Mouse (Mus musculus) ES-CJ7 (cell line): ENCODE measurements around the gene Nudt1.

ENCODE experiments used
- DNase-seq: peaks from one replicate; pipeline ENCODE4 v3.0.0; 2011; ENCODE audit warnings: low read depth, low spot score

Gene Nudt1

GRCm38 (mm10) chr5:140342880-140343279 is 21.4 kb downstream of the Nudt1 start:
- DNase-seq, result no peak

GRCm38 (mm10) chr5:140345244-140345643 is 23.8 kb downstream of the Nudt1 start:
- no peak for DNase-seq

GRCm38 (mm10) chr5:140346050-140346449 is 24.6 kb downstream of the Nudt1 start:
- no peak for DNase-seq

DNA sequence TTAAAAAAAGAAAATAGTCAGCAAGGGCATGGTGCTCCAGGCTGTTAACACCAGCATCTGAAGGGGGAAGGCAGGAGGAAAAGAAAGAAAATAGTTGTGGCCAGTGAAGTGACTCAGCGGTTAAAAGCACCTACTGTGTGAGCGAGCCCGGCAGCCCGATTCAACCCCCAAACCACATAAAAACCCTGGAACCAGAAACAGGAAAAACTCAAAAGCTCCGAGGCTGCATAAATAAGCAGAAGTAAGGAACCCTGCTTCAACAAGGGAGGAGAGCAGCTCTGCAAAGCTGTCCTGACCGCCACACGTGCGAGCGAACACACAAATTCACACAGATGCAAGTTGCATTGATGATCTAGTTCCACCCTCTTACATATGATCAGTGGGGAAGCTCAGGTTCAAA is 28.4 kb downstream of the Nudt1 start:
- no peak for DNase-seq

DNA sequence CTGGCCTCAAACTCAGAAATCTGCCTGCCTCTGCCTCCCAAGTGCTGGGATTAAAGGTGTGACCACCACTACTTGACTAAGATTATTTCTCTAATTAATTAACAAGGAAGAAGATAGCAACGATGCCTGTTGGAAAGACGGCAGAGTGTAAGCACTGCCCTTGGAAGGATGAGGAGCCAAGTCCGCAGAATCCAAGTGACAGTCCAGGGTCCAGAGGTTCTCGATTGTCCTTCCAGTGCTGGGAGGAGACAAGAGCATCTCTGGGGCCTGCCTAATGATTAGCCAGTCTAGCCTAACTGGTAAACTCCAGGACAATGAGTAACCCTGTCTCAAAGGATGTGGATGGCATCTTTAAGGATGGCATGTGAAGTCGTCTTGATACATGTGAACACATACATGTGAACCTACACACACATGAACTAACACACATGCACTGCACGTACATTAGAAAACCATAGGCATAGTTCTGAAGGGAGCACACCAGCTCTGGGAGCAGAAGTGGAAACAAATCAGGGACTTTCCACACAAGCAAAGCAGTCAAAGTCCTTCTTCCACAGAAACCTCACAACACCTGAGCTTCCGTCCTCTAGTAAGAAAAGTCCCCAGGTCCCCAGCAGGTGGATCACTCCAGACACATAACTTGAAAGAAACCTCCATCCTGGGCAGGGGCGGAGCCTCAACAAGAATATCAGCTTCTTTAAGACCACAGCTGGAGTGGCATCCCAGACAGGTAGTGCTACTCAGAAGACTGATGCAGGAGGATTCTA is 29.5 kb downstream of the Nudt1 start:
- DNase-seq, result no peak

DNA sequence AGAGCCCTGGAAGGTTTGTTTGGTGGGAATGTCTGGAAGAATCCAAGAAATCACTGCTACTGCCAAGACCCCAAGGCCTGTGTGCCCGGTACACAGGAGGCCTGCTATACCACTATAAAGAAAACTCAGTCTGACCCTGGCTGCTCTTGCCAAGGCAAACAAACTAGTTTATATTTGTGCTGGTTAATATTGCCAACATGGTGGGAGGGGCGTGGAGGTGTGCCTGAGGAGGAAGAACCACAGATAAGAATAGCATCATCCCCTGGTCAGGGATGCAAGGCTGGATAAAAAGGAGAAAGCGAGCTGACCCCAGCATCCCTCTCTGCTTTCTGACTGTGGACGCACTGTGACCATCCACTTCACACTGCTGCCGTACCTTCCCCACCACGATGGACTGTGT is 30.9 kb downstream of the Nudt1 start:
- DNase-seq, result no peak

DNA sequence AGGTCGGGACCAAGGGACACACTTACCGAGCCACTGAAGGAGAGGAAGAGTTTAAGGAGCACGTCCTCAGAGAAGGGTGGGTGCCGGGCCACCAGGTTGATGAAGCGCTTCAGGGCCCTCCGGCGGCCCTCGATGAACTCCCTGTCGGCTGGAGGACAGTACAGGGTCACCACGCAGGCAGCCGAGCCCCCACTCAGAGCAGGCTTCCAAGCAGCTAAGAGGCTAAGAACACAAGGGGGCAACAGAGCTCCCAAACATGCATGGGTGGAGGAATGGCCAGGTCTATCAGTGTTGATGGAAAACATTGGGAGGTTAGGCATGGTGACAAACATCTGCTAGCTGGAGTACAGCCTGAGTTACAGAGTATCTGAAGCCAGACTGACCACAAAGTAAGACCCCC is 34.5 kb downstream of the Nudt1 start:
- DNase-seq, result no peak

GRCm38 (mm10) chr5:140357466-140357865 is 36.0 kb downstream of the Nudt1 start:
- no peak for DNase-seq

GRCm38 (mm10) chr5:140359930-140360674 is 38.6 kb downstream of the Nudt1 start:
- no peak for DNase-seq

DNA sequence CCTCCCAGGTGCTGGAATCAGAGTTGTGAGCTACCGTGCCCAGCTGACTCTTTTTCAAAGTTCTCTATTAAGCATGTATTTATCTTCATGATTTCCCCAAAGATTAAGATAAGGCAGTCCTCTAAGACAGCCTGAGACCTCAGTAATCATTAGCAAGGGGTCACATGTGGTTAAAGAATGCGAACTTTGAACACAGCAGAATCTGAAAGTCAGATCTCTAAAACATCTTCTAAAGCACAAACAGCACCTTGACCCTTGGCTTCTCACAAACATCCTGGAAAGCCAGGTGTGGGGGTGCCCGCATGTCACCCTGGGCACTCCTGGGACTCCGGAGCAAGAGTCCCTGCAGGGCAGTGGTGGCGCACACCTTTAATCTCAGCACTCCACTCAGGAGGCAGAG is 43.0 kb downstream of the Nudt1 start:
- DNase-seq, result no peak

DNA sequence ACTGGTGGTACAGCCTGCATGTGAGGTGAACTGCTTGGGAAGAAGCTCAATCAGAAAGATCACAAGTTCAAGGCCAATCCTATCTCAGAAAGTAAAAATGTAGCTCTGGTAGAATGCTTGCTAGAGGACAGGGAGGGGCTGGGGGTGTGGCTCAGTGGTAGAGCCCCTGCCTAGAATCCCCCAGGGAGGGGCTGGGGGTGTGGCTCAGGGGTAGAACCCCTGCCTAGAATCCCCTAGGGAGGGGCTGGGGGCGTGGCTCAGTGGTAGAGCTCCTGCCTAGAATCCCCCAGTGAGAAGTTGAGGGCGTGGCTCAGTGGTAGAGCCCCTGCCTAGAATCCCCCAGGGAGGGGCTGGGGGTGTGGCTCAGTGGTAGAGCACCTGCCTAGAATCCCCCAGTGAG is 46.7 kb downstream of the Nudt1 start:
- DNase-seq, result peak; percentile 51

DNA sequence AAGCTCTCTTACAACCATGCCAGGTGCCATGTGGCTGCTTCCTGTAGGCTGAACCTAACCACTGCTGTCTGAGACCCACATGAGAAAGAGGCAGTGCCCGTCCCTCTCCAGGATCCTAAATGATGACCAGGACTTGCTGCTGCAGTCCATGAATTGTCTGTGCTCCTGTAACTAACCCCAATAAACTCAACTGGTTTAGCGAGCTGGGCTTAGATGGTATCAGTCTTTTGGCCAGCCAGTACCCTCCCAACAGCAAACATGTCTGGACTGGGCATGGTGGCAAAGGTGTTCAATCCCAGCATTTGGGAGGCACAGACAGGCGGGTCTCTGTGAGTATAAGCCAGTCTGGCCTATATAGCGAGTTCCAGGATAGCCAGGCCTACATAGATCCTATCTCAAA is 47.5 kb downstream of the Nudt1 start:
- DNase-seq, result no peak

DNA sequence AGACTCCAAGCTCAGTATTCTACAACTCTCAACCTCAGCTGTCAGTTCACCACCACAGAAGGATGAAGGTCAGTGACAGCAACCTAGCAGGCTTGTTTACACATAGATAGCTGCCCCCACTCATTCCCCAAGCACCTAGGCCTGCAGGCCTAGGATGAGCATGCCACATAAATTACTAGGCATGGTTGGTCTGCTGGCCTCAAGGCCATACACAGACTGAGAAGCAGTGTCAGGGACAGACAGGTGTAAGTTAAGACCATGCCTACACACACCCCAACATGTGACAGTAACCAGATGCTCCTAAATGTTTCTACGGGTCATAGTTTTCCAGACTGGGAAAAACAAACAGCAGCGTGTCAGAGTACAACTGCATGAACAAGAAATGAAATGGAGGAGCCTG is 48.0 kb downstream of the Nudt1 start:
- DNase-seq, result no peak

DNA sequence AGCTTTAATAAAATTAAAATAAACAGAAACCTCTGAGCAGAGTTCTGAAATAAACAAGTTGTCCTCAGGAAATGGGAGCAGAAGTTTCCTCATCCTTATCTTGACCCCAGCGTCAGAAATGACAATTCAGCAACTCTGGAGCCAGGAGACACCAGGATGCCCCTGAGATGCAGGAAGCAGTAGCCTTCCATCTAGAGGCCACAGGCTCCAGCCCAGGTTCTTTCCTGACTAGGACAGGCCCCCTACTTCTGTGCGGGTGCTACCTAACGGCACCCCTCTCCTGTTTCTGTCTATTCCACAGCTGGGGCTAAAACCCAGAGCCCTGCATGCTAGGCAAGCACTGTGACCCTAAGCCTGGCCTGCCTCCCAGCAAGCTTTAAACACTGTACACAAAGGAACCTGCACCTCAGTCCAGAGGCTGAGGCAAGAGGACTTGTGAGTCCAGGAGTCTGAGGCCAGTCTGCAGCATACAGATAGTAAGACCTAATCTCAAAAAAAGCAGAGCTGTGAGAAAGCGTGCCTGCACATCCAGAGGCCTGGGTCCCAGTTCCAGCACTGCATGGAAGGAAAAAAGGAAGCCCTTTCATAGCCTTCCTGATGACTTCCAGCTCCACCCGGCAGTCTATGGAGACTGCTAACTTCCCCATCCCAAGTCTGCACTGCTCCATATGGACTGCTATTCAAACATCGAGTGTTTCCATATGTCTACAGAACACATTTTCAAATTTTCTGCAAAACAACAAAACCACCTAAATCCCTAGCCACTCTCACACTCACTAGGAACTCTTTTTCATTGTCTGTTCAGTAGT is 49.2 kb downstream of the Nudt1 start:
- no peak for DNase-seq

- DNase-seq, result no peak
These were observed 50.2 kb downstream of the Nudt1 start for GRCm38 (mm10) chr5:140371671-140372070.

GRCm38 (mm10) chr5:140373711-140374110 is 52.3 kb downstream of the Nudt1 start:
- DNase-seq, result no peak

GRCm38 (mm10) chr5:140374226-140374625 is 52.8 kb downstream of the Nudt1 start:
- no peak for DNase-seq

DNA sequence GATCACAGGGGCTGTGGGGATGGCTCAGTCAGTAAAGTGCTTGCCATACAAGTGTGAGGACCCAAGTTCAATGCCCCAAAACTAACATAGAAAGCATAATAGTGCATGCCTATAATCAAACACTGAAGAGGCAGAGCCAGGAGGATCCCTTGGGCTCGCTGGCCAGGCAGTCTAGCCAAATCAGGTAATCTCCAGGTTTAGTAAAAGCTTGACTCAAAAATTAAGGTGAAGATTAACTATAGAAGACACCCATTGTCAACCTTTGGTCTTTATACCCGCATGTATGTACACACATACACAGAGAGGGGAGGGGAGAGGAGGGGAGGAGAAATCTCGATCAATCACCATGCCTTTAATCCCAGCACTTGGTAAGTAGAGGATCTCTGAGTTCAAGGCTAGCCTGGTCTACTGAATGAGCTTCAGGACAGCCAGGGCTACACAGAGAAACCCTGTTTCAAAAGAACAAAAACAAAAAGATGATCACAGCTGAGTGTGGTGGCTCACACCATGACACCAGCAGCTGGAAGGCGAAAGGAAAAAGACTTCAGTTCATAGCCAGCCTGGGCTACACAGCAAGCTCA is 53.9 kb downstream of the Nudt1 start:
- DNase-seq, result no peak

- DNase-seq, result no peak
These were observed 56.8 kb downstream of the Nudt1 start for GRCm38 (mm10) chr5:140378121-140378853.

GRCm38 (mm10) chr5:140379299-140379698 is 57.8 kb downstream of the Nudt1 start:
- DNase-seq, result no peak

DNA sequence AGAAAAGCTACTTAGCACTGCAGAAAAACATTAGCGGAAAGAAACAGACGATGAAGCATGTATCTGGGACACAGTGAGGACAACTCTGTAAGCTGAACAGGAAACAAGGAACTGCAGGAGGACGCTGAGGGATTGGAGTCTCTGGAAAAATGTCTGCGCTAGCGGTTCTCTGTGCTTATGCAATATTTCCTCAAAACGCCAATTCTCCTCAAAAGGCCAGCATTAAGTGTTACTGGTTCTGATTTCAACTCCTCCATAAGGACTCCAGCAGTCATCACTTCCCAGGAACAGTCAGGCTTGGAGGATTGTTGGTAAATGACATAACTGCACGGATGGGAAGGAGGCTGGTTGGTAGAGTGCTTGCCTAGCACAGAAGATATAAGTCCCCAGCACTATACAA is 59.7 kb downstream of the Nudt1 start:
- no peak for DNase-seq
